Mouse (Mus musculus) mature B cell (primary cell): ENCODE results near the gene Ankrd11.

ENCODE experiments used
- in situ Hi-C: fragments of 300-500 bp; cut with MboI; formaldehyde crosslinking; loops from 2 replicates; pipeline ENCODE4 v1.14.3; 2019

Ankrd11 gene

GRCm38 (mm10) chr8:122851692-122852545 lies 190.2 kb downstream of the Ankrd11 start:
- in situ Hi-C loops = no loop called here

DNA sequence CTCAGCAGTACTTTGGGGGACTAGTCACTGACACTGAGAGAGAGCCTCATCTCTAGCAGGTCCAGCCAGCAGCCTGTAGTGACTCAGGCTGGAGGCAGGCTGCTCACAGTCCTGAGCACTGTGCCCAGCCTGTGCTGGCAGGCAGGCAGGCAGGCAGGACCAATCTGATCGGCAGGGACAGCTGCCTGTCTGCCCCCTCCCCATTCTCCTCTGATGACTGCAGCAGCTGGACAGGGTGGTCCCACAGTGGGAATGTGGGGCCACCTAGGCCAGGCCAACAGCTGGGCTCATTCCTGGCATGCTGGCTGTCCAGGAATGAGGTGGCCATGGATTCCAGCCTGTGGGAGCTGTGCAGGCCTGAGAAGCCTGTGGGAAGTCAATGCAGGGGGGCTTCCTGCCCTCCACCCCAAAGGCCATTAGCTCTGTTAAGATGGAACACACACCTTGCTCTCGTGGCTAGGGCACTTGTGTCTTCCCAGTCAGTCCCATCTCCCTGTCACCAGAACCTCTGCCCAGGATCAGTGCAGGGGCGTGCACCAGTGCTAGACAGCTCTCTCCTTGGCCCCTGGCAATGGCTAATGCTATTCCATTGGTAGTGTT lies 191.3 kb downstream of the Ankrd11 start:
- in situ Hi-C loops = no loop called here

GRCm38 (mm10) chr8:122849152-122849910 lies 192.7 kb downstream of the Ankrd11 start:
- in situ Hi-C loops = no loop called here

- in situ Hi-C loops = no loop called here
These were observed 194.1 kb downstream of the Ankrd11 start, which contains the start of gene Cdh15 for GRCm38 (mm10) chr8:122847829-122848561. Cdh15 (plus strand) TSS chr8:122847966.

- in situ Hi-C loops = no loop called here
These were observed 196.4 kb downstream of the Ankrd11 start for GRCm38 (mm10) chr8:122845662-122846061.

DNA sequence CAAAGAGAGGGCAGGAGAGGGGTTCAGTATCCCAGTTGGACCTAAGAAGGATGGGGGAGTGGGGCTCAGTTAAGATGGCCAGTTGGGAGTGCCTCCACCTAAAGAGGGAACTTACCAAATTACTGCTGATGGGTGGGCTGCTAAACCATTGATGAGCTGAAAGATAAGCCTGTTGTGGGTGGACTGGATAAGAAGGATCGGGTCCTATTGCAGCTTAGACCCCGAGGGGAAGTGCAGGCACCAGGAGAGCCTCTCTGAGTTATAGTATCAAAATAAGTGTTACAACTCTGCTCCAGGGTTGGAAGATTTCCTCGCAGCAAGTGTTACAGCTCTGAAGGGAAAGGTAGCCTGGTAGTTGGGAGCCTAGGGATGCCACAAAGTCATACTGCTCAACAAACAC lies 197.9 kb downstream of the Ankrd11 start:
- in situ Hi-C loops = no loop called here

DNA sequence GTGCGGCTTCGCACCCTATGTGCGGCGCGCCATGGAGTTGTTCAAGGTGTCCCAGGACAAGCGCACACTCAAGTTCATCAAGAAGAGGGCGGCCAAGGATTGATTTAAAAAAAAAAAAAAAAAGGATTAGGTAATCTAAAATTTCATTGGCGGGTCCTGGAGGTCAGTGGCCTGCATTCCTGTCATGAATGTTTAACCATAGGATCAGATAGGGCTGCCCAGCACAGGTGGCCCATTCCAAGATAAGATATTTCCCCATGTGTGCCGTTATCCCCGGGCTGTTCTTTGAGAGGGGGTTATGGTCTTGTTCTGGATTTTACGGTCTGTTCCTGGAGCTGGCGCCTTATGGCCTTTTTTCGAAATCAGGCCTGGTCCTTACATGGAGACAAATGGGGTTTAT lies 205.4 kb downstream of the Ankrd11 start:
- in situ Hi-C loops = loop anchor here (10.0 kb wide), 2 partner anchors 222 to 332 kb away; partner anchors contain the start of genes Galns and Trappc2l

- in situ Hi-C loops = loop anchor here (10.0 kb wide), 2 partner anchors 221 to 331 kb away; partner anchors contain the start of genes Galns and Trappc2l
These were observed 205.9 kb downstream of the Ankrd11 start for GRCm38 (mm10) chr8:122836199-122836598.

DNA sequence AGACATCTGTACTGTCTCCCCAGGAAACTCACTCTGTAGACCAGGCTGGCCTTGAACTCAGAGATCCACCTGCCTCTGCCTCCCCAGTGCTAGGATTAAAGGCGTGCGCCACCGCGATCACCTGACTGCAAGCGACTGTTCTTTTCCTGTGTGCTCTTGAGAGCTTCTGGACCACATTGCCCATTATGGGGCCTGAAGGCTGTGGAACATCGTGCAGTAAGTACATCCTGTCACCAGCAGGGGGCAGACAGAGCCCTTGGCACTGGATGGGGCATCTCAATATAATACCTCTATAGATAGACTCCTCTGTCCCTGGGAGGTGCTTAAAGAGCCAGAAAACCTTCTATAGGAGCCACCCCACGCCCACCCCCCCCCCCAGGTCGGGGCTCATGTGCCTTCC lies 207.1 kb downstream of the Ankrd11 start:
- in situ Hi-C loops = loop anchor here (10.0 kb wide), 2 partner anchors 220 to 330 kb away; partner anchors contain the start of genes Galns and Trappc2l

- in situ Hi-C loops = loop anchor here (10.0 kb wide), 2 partner anchors 220 to 330 kb away; partner anchors contain the start of genes Galns and Trappc2l
These were observed 207.7 kb downstream of the Ankrd11 start for GRCm38 (mm10) chr8:122834416-122834815.
